Comparison of ENCODE assay signal across 9 mouse cellular contexts in the genomic region with DNA sequence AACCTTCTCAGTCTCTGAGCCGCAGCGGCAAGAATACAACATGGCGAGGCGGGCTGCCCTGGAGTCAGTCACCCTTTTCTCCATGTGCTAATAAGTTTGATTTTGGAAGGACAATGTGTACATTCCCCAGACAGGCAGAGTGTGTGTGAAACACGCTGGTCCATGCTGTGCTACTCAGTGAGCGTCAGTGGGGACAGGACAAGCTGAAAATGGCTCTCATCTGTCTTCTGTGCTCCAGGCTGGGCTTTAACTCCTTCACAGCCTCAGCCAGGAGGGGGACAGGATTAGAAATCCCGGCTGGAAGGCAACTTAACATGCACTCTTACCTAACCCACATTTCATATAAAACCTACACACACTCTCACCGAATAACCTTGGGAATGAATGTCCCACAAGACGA.
DNase-seq lines count a peak whose midpoint lies in the region; ATAC-seq lines count a peak whose summit lies in the region.
"Had no signal": no experiment of that assay in that cellular context is flagged by ENCODE, and none has a peak within 500 bp of the region (broad histone marks: within the 10 kb centered on the region; RNA-seq: fewer than 3 reads in every experiment).

No protein-coding gene starts in this region.

- H3K27me3 ChIP-seq in embryonic facial prominence, embryonic 14.5 days (replicated peaks; ENCODE audit: control insufficient read depth, insufficient read depth, low read length), result no peaks in the 10 kb centered on the region
- H3K27me3 ChIP-seq in neural tube, embryonic 14.5 days (ENCODE audit: control insufficient read depth, insufficient read depth, low read length), result no peaks in the 10 kb centered on the region

- peak; percentile 25 to 33 for DNase-seq in left cerebral cortex, postnatal 36 days (ENCODE audit: low spot score in 2 of 2)
- DNase-seq in left cerebral cortex, adult 9 months (ENCODE audit: low spot score in 2 of 2), result no peak
- DNase-seq in embryonic facial prominence, embryonic 14.5 days (ENCODE audit: low spot score), result peak; percentile 30
- DNase-seq in left cerebral cortex, postnatal 4 days, result peak; percentile 31
- DNase-seq in heart, adult 11 months, result no peak
- no peak for DNase-seq in cerebellum, adult 8-10 months
- no peak for DNase-seq in gastrocnemius, postnatal 36 days

- no peak overlapping the region for H3K9ac ChIP-seq in embryonic facial prominence, embryonic 14.5 days (ENCODE audit: low read depth, low read length)
- H3K9ac ChIP-seq in neural tube, embryonic 14.5 days (replicated peaks; ENCODE audit: low read depth, low read length), result 0 out of 2 replicates have a peak overlapping the region, but pooled peaks have one; percentile 17

- no peak overlapping the region for H3K27ac ChIP-seq in embryonic facial prominence, embryonic 14.5 days (replicated peaks; ENCODE audit: low read depth, low read length)
- peak overlapping the region; percentile 40 for H3K27ac ChIP-seq in neural tube, embryonic 14.5 days (ENCODE audit: low read depth, low read length)

- intact Hi-C loops in left cerebral cortex, postnatal 36 days (cut with DNase I), result no loop called here
- intact Hi-C loops in left cerebral cortex, postnatal 4 days (cut with DNase I), result no loop called here
- intact Hi-C loops in gastrocnemius, postnatal 36 days (cut with DNase I), result no loop called here

- H3K4me2 ChIP-seq in embryonic facial prominence, embryonic 14.5 days (ENCODE audit: low read depth, low read length), result 0 out of 2 replicates have a peak overlapping the region, but pooled peaks have one; percentile 14
- peak overlapping the region; percentile 35 for H3K4me2 ChIP-seq in neural tube, embryonic 14.5 days (ENCODE audit: low read depth, low read length)

- 42% methylated on average over 9 of the region's 9 CpGs for WGBS in embryonic facial prominence, embryonic 14.5 days
- 16% methylated on average over 9 of the region's 9 CpGs for WGBS in neural tube, embryonic 14.5 days

- H3K4me1 ChIP-seq in embryonic facial prominence, embryonic 14.5 days (ENCODE audit: control insufficient read depth, insufficient read depth, low read length), result peaks cover 4% of the 10 kb centered on the region; the same call in 1 of the 2 replicates
- peaks cover 8% of the 10 kb centered on the region for H3K4me1 ChIP-seq in neural tube, embryonic 14.5 days (ENCODE audit: control insufficient read depth, insufficient read depth, low read length)

- ATAC-seq in embryonic facial prominence, embryonic 14.5 days (ENCODE audit: low read depth), result peak; percentile 44; the same call in 1 of the 2 replicates
- peak; percentile 75; the same call in 1 of the 2 replicates for ATAC-seq in neural tube, embryonic 14.5 days (ENCODE audit: low read depth)
- ATAC-seq: lung, postnatal 0 days had no signal

- H3K9me3 ChIP-seq in embryonic facial prominence, embryonic 14.5 days (ENCODE audit: control insufficient read depth, low read length), result no peaks in the 10 kb centered on the region
- H3K9me3 ChIP-seq in neural tube, embryonic 14.5 days (ENCODE audit: control insufficient read depth, low read length), result no peaks in the 10 kb centered on the region

- 0 out of 2 replicates have a peak, but pooled peaks cover 5% of the 10 kb centered on the region for H3K36me3 ChIP-seq in embryonic facial prominence, embryonic 14.5 days (ENCODE audit: control insufficient read depth, insufficient read depth, low read length)
- H3K36me3 ChIP-seq in neural tube, embryonic 14.5 days (ENCODE audit: control insufficient read depth, insufficient read depth, low read length), result no peaks in the 10 kb centered on the region

- H3K4me3 ChIP-seq in embryonic facial prominence, embryonic 14.5 days (ENCODE audit: low read depth, low read length), result no peak overlapping the region
- no peak overlapping the region for H3K4me3 ChIP-seq in neural tube, embryonic 14.5 days (ENCODE audit: low read depth, low read length)

Comparison
In these comparisons a context has a peak if more than half of its experiments do, and no peak if none do; other contexts are left out.
1. DNase-seq: peak in left cerebral cortex, postnatal 36 days (2 of 2), embryonic facial prominence, embryonic 14.5 days (single experiment) and left cerebral cortex, postnatal 4 days (single experiment); none in left cerebral cortex, adult 9 months (0 of 2), heart, adult 11 months (single experiment), cerebellum, adult 8-10 months (single experiment) and gastrocnemius, postnatal 36 days (0 of 2).